Mouse (Mus musculus) embryonic facial prominence, embryonic 15.5 days (tissue): Measurements from ENCODE around the gene 1700092M07Rik. TPM values are rescaled to one million over a fixed set of nuclear protein-coding genes. Genes with fewer than 3 reads are reported as not detected.

Experiments used
- ATAC-seq: fragments of 200-750 bp; cut with Nextera tagmentation; 2 replicates; pipeline ENCODE4 v1.8.0; 2017; ENCODE audit warnings: low read depth, moderate TSS enrichment; ENCODE audit not compliant: insufficient number of reproducible peaks, low FRiP score, low TSS enrichment
- H3K27ac ChIP-seq: fragments of 300-500 bp; sonication (generic); replicated peaks from 2 replicates; pipeline ENCODE4 v1.5.1; 2015; ENCODE audit warnings: mild to moderate bottlenecking, inconsistent platforms
- H3K27me3 ChIP-seq: fragments of 300-500 bp; sonication (generic); 2 replicates; pipeline ENCODE4 v1.6.1; 2015; ENCODE audit warnings: inconsistent platforms
- H3K36me3 ChIP-seq: fragments of 300-500 bp; sonication (generic); 2 replicates; pipeline ENCODE4 v1.6.1; 2015; ENCODE audit warnings: mild to moderate bottlenecking, inconsistent platforms
- H3K4me1 ChIP-seq: fragments of 300-500 bp; sonication (generic); 2 replicates; pipeline ENCODE4 v1.6.1; 2015; ENCODE audit warnings: inconsistent platforms
- H3K4me2 ChIP-seq: fragments of 300-500 bp; sonication (generic); replicated peaks from 2 replicates; pipeline ENCODE4 v1.6.1; 2015; ENCODE audit warnings: mild to moderate bottlenecking, inconsistent platforms
- H3K4me3 ChIP-seq: fragments of 300-500 bp; sonication (generic); replicated peaks from 2 replicates; pipeline ENCODE4 v1.5.1; 2015; ENCODE audit warnings: mild to moderate bottlenecking, inconsistent platforms
- H3K9ac ChIP-seq: fragments of 300-500 bp; sonication (generic); 2 replicates; pipeline ENCODE4 v1.6.1; 2015; ENCODE audit warnings: inconsistent platforms
- H3K9me3 ChIP-seq: fragments of 300-500 bp; sonication (generic); replicated peaks from 2 replicates; pipeline ENCODE4 v1.6.1; 2016; ENCODE audit warnings: inconsistent platforms
- WGBS: fragments of 180-500 bp; shearing (Covaris S2); methylation state at CpG from one replicate; pipeline ENCODE4 v1.1.7; 2015; 5-methylcytosine and 5-hydroxymethylcytosine counted together
- polyA plus RNA-seq: library from polyadenylated mRNA; unstranded; fragments of >200 nt; fragmentation: Nextera tagmentation; extraction: Ambion mirVana; gene quantifications from 2 replicates; pipeline ENCODE4 v1.2.1, GENCODE M21; 2015

Gene 1700092M07Rik
- polyA plus RNA-seq, 1 experiment from 2014 or later: 1.2 TPM

- Histone ChIP-seq H3K27me3 (no peaks in the 10 kb centered on the region), H3K4me2 (peak overlapping the region; percentile 56), H3K4me1 (peaks cover 20% of the 10 kb centered on the region), H3K4me3 (peak overlapping the region; percentile 92; the same call in 1 of the 2 replicates), H3K27ac (0 out of 2 replicates have a peak overlapping the region, but pooled peaks have one; percentile 92), H3K9me3 (no peaks in the 10 kb centered on the region), H3K9ac (no peak overlapping the region), H3K36me3 (peaks cover 39% of the 10 kb centered on the region)
- no peak for ATAC-seq
- 74% methylated on average over 3 of the region's 3 CpGs for WGBS
Observed at GRCm38 (mm10) chr19:8755652-8756051, 15.1 kb downstream of the 1700092M07Rik start.

GRCm38 (mm10) chr19:8756635-8757387, 16.3 kb downstream of the 1700092M07Rik start, which contains the start of gene Nxf1:
Gene Nxf1 (plus strand): TSS chr19:8757073.
- Histone ChIP-seq H3K4me2 (peak within 1 kb of the TSS; percentile 56), H3K36me3 (peaks cover 29% of the 10 kb centered on the region), H3K27me3 (no peaks in the 10 kb centered on the region), H3K4me3 (peak within 1 kb of the TSS; percentile 92), H3K27ac (peak within 1 kb of the TSS; percentile 92), H3K9me3 (no peaks in the 10 kb centered on the region), H3K9ac (peak within 1 kb of the TSS; percentile 96), H3K4me1 (peaks cover 20% of the 10 kb centered on the region)
- peak; percentile 94 for ATAC-seq
- WGBS: under 1% methylated on average over 75 of the region's 75 CpGs

GRCm38 (mm10) chr19:8757471-8757998, 17.0 kb downstream of the 1700092M07Rik start:
- H3K27ac ChIP-seq: peak overlapping the region; percentile 92
- H3K9ac ChIP-seq: peak overlapping the region; percentile 96
- peaks cover 28% of the 10 kb centered on the region for H3K36me3 ChIP-seq
- 1% methylated on average over 14 of the region's 14 CpGs for WGBS
- peak overlapping the region; percentile 92 for H3K4me3 ChIP-seq
- peaks cover 20% of the 10 kb centered on the region for H3K4me1 ChIP-seq
- H3K9me3 ChIP-seq: no peaks in the 10 kb centered on the region
- ATAC-seq: no peak
- H3K27me3 ChIP-seq: no peaks in the 10 kb centered on the region
- H3K4me2 ChIP-seq: peak overlapping the region; percentile 56

- Histone ChIP-seq H3K4me3 (no peak overlapping the region), H3K27ac (no peak overlapping the region), H3K27me3 (no peaks in the 10 kb centered on the region), H3K4me2 (0 out of 2 replicates have a peak overlapping the region, but pooled peaks have one; percentile 56), H3K4me1 (peaks cover 20% of the 10 kb centered on the region), H3K9me3 (no peaks in the 10 kb centered on the region), H3K9ac (no peak overlapping the region), H3K36me3 (peaks cover 28% of the 10 kb centered on the region)
- ATAC-seq: no peak
- 89% methylated on average over 2 of the region's 2 CpGs for WGBS
Observed at GRCm38 (mm10) chr19:8758899-8759298, 18.4 kb downstream of the 1700092M07Rik start.

DNA sequence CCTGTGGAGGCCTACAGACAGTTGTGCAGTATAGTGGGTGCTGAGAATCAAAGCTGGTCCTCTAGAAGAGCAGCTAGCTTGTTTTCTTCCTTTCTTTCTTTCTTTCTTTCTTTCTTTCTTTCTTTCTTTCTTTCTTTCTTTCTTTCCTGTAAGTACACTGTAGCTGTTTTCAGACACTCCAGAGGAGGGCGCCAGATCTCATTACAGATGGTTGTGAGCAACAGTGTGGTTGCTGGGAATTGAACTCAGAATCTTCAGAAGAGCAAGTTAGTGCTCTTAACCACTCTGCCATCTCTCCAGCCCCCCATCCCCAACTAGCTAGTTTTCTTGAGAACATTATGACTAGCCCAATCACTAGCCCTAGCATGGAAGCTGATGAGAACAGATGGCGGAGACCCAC, 20.2 kb downstream of the 1700092M07Rik start:
- 93% methylated on average over 2 of the region's 2 CpGs for WGBS
- Histone ChIP-seq H3K4me3 (no peak overlapping the region), H3K4me2 (no peak overlapping the region), H3K27me3 (no peaks in the 10 kb centered on the region), H3K9ac (no peak overlapping the region), H3K4me1 (peaks cover 12% of the 10 kb centered on the region), H3K36me3 (peaks cover 37% of the 10 kb centered on the region), H3K9me3 (no peaks in the 10 kb centered on the region), H3K27ac (no peak overlapping the region)
- no peak for ATAC-seq

DNA sequence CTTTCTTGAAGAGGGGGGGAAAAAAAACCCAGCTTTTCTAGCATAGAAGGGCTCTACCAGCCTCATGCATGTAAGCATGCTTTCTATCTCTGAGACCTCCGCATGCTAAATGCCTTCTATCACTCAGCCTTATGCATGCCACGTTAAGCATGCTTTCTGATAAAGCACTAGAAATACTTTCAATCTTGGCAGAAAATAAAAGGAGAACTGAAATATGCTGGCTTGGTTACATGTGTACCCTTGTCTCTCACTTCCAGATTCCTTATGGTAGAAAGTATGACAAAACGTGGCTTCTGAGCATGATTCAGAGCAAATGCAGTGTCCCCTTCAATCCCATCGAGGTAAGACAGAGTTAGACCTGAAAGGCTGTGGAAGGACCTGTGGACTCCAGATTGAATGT, 22.8 kb downstream of the 1700092M07Rik start:
- H3K9me3 ChIP-seq: no peaks in the 10 kb centered on the region
- H3K4me3 ChIP-seq: no peak overlapping the region
- no peak overlapping the region for H3K4me2 ChIP-seq
- H3K27ac ChIP-seq: no peak overlapping the region
- peaks cover 1% of the 10 kb centered on the region for H3K4me1 ChIP-seq
- peaks cover 62% of the 10 kb centered on the region for H3K36me3 ChIP-seq
- no peak overlapping the region for H3K9ac ChIP-seq
- no peaks in the 10 kb centered on the region for H3K27me3 ChIP-seq
- no peak for ATAC-seq
- WGBS: 88% methylated on average over 4 of the region's 4 CpGs

- Histone ChIP-seq H3K27me3 (no peaks in the 10 kb centered on the region), H3K36me3 (peaks cover 84% of the 10 kb centered on the region), H3K4me3 (no peak overlapping the region), H3K4me2 (no peak overlapping the region), H3K9ac (no peak overlapping the region), H3K9me3 (no peaks in the 10 kb centered on the region), H3K27ac (no peak overlapping the region), H3K4me1 (peaks cover 5% of the 10 kb centered on the region)
- ATAC-seq: no peak
- 97% methylated on average over 9 of the region's 9 CpGs for WGBS
Observed at GRCm38 (mm10) chr19:8765562-8765961, 25.0 kb downstream of the 1700092M07Rik start.

- Histone ChIP-seq H3K9ac (peak within 1 kb of the TSS; percentile 85), H3K4me1 (peaks cover 25% of the 10 kb centered on the region), H3K4me3 (peak within 1 kb of the TSS; percentile 69), H3K9me3 (no peaks in the 10 kb centered on the region), H3K36me3 (peaks cover 55% of the 10 kb centered on the region), H3K4me2 (peak within 1 kb of the TSS; percentile 67), H3K27ac (peak within 1 kb of the TSS; percentile 94), H3K27me3 (no peaks in the 10 kb centered on the region)
- 14% methylated on average over 29 of the region's 29 CpGs for WGBS
- ATAC-seq: no peak
Observed at GRCm38 (mm10) chr19:8770567-8771270, 30.2 kb downstream of the 1700092M07Rik start, which contains the start of gene Tmem223. Gene Tmem223 (plus strand): TSS chr19:8770996.

DNA sequence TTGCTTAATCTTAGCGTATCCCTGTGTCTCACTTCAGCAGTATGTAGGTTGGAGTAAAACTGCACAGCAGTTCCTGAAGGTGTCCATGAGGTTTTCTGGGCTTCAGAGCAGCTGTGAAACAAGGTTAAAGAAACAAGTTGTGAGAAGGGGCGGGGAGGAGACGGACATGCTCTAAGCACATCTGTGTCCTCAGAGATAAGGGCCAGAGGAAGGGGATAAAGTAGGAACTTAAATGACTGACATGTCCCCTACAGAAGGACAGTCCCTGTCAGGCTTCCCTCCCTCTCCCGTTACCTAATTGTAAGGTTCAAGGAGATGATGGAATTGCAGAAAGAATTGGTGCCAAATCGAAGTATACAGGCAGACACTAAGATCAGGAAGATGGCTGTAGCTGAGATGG, 32.5 kb downstream of the 1700092M07Rik start:
- H3K4me2 ChIP-seq: peak overlapping the region; percentile 88
- no peaks in the 10 kb centered on the region for H3K9me3 ChIP-seq
- peaks cover 25% of the 10 kb centered on the region for H3K4me1 ChIP-seq
- peaks cover 36% of the 10 kb centered on the region for H3K36me3 ChIP-seq
- peak overlapping the region; percentile 99 for H3K27ac ChIP-seq
- H3K9ac ChIP-seq: 0 out of 2 replicates have a peak overlapping the region, but pooled peaks have one; percentile 1
- 83% methylated on average over 5 of the region's 5 CpGs for WGBS
- no peaks in the 10 kb centered on the region for H3K27me3 ChIP-seq
- no peak for ATAC-seq
- H3K4me3 ChIP-seq: peak overlapping the region; percentile 78

DNA sequence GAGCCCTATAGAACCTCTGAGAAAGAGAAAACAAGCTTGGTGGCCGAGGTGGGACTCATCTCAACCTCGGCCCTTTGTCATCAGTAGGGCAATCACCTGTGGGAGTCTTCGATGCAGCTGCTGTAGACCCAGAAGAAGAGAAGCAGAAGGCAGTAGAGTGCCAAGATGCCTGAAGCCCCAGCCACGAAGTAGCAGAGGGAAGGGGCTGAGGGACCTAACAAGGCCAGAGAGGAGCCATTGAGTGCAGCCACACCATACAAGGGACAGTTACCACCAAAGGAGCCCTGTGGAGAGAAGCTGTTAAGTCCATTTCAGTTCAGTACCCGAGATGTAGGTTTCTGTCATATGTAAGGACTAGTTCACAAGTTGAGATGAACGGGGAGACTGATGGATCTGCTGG, 32.9 kb downstream of the 1700092M07Rik start:
- Histone ChIP-seq H3K4me1 (peaks cover 25% of the 10 kb centered on the region), H3K36me3 (peaks cover 35% of the 10 kb centered on the region), H3K9me3 (no peaks in the 10 kb centered on the region), H3K27me3 (no peaks in the 10 kb centered on the region), H3K4me3 (peak overlapping the region; percentile 78), H3K9ac (peak overlapping the region; percentile 95; the same call in 1 of the 2 replicates), H3K27ac (peak overlapping the region; percentile 99), H3K4me2 (peak overlapping the region; percentile 88)
- no peak for ATAC-seq
- WGBS: 55% methylated on average over 6 of the region's 6 CpGs
